Mouse (Mus musculus): ENCODE measurements around the gene Gm17651. TPM values are rescaled to one million over a fixed set of nuclear protein-coding genes. Genes with fewer than 3 reads are reported as not detected.

The Gm17651 gene
- total and polyA plus RNA-seq, 3 experiments, result not detected

- TF ChIP-seq CHD1 (IDR thresholded peaks at IDR 0.05; ENCODE audit: low read depth, low read length), result no peak
- TF ChIP-seq SMC3 (IDR thresholded peaks at IDR 0.05; ENCODE audit: low read depth, low read length), result no peak
- no peak for TF ChIP-seq ETS1 (conservative IDR thresholded peaks at IDR 0.05; ENCODE audit: low read depth, low read length)
- TF ChIP-seq UBTF (IDR thresholded peaks at IDR 0.05; ENCODE audit: low read depth, low read length), result no peak
- no peak for TF ChIP-seq NRF1 (IDR thresholded peaks at IDR 0.05; ENCODE audit: low read depth, low read length)
- no peak for TF ChIP-seq MXI1 (IDR thresholded peaks at IDR 0.05; ENCODE audit: low read depth, low read length)
- dilution Hi-C loops (cut with MboI; ENCODE audit: extremely low pct_ligation_motif_present, extremely low pct_unique_long_range_greater_than_20kb, low sequenced_read_pairs), result no loop called here
Measured at GRCm38 (mm10) chr3:97653781-97654180, 20.7 kb downstream of the Gm17651 start.

GRCm38 (mm10) chr3:97651604-97652003 lies 22.9 kb downstream of the Gm17651 start:
- H3K36me3 ChIP-seq (replicated peaks in 1 of 2; ENCODE audit: control insufficient read depth in 1 of 2, insufficient read depth in 1 of 2, low read length in 1 of 2), result no peaks in the 10 kb centered on the region
- peaks cover 7% of the 10 kb centered on the region for H3K9me3 ChIP-seq (replicated peaks; ENCODE audit: low read length)
- peaks cover 6% of the 10 kb centered on the region for H3K27me3 ChIP-seq (replicated peaks)
- no peak for DNase-seq (ENCODE audit: extremely low read depth)
- dilution Hi-C loops (cut with MboI; ENCODE audit: extremely low pct_ligation_motif_present, extremely low pct_unique_long_range_greater_than_20kb, low sequenced_read_pairs), result no loop called here
- H3K27ac ChIP-seq (ENCODE audit: insufficient read depth, low read depth), result no peak overlapping the region
- TF ChIP-seq RCOR1 (conservative IDR thresholded peaks at IDR 0.05; ENCODE audit: low read depth, low read length), result no peak
- TF ChIP-seq MXI1 (IDR thresholded peaks at IDR 0.05; ENCODE audit: low read depth, low read length), result no peak
- TF ChIP-seq E2F4 (IDR thresholded peaks at IDR 0.05; ENCODE audit: insufficient replicate concordance, low read depth, low read length), result no peak
- no peak for TF ChIP-seq USF2 (conservative IDR thresholded peaks at IDR 0.05; ENCODE audit: low read depth, low read length)
- no peak for TF ChIP-seq JUND (conservative IDR thresholded peaks at IDR 0.05; ENCODE audit: low read depth, low read length)
- TF ChIP-seq TBP (conservative IDR thresholded peaks at IDR 0.05; ENCODE audit: low read depth, low read length), result no peak
- no peak for TF ChIP-seq IRF4 (IDR thresholded peaks at IDR 0.05; ENCODE audit: low read depth, low read length)
- no peak overlapping the region for H3K4me2 ChIP-seq (ENCODE audit: insufficient read depth, low read depth, poor library complexity, severe bottlenecking)
- no peaks in the 10 kb centered on the region for H3K4me1 ChIP-seq (ENCODE audit: control insufficient read depth in 1 of 2, insufficient read depth in 2 of 2)
- no peaks in the 10 kb centered on the region for H3K79me2 ChIP-seq (replicated peaks; ENCODE audit: control insufficient read depth, extremely low read depth, insufficient read depth, poor library complexity, severe bottlenecking)
- H3K4me3 ChIP-seq (replicated peaks in 1 of 3; ENCODE audit: low read depth in 2 of 3, low read length in 2 of 3, poor library complexity in 1 of 3), result no peak overlapping the region
- in situ Hi-C loops (cut with MboI; ENCODE audit: low pct_ligation_motif_present, low pct_unique_long_range_greater_than_20kb, low sequenced_read_pairs), result no loop called here
- no peak overlapping the region for H3K9ac ChIP-seq (ENCODE audit: insufficient read depth, low read depth)

More at GRCm38 (mm10) chr3:97653781-97654180, 20.7 kb downstream of the Gm17651 start:
- Histone ChIP-seq H3K9ac (ENCODE audit: insufficient read depth, low read depth) (no peak overlapping the region), H3K79me2 (replicated peaks; ENCODE audit: control insufficient read depth, extremely low read depth, insufficient read depth, poor library complexity, severe bottlenecking) (no peaks in the 10 kb centered on the region), H3K4me1 (ENCODE audit: control insufficient read depth in 1 of 2, insufficient read depth in 2 of 2) (peaks cover 0 to 8% of the 10 kb centered on the region in 2 experiments; a peak in 2 of 4 replicates), H3K36me3 (replicated peaks in 1 of 2; ENCODE audit: control insufficient read depth in 1 of 2, insufficient read depth in 1 of 2, low read length in 1 of 2) (no peaks in the 10 kb centered on the region), H3K4me3 (replicated peaks in 1 of 3; ENCODE audit: low read depth in 2 of 3, low read length in 2 of 3, poor library complexity in 1 of 3) (no peak overlapping the region), H3K9me3 (replicated peaks; ENCODE audit: low read length) (peaks cover 7% of the 10 kb centered on the region), H3K4me2 (ENCODE audit: insufficient read depth, low read depth, poor library complexity, severe bottlenecking) (no peak overlapping the region), H3K27ac (ENCODE audit: insufficient read depth, low read depth) (no peak overlapping the region), H3K27me3 (replicated peaks) (peaks cover 7% of the 10 kb centered on the region)
- in situ Hi-C loops (cut with MboI; ENCODE audit: low pct_ligation_motif_present, low pct_unique_long_range_greater_than_20kb, low sequenced_read_pairs), result no loop called here
- no peak for DNase-seq (ENCODE audit: extremely low read depth)

- H3K4me2 ChIP-seq (ENCODE audit: insufficient read depth, low read depth, poor library complexity, severe bottlenecking), result no peak overlapping the region
Measured at GRCm38 (mm10) chr3:97649469-97649868, 25.0 kb downstream of the Gm17651 start.

More at GRCm38 (mm10) chr3:97649469-97649868, 25.0 kb downstream of the Gm17651 start:
- Histone ChIP-seq H3K36me3 (replicated peaks in 1 of 2; ENCODE audit: control insufficient read depth in 1 of 2, insufficient read depth in 1 of 2, low read length in 1 of 2) (no peaks in the 10 kb centered on the region), H3K27ac (ENCODE audit: insufficient read depth, low read depth) (no peak overlapping the region), H3K9ac (ENCODE audit: insufficient read depth, low read depth) (no peak overlapping the region), H3K79me2 (replicated peaks; ENCODE audit: control insufficient read depth, extremely low read depth, insufficient read depth, poor library complexity, severe bottlenecking) (no peaks in the 10 kb centered on the region), H3K4me1 (ENCODE audit: control insufficient read depth in 1 of 2, insufficient read depth in 2 of 2) (no peaks in the 10 kb centered on the region), H3K4me3 (replicated peaks in 1 of 3; ENCODE audit: low read depth in 2 of 3, low read length in 2 of 3, poor library complexity in 1 of 3) (no peak overlapping the region), H3K9me3 (replicated peaks; ENCODE audit: low read length) (peaks cover 2% of the 10 kb centered on the region), H3K27me3 (replicated peaks) (peaks cover 4% of the 10 kb centered on the region)
- no peak for DNase-seq (ENCODE audit: extremely low read depth)
- dilution Hi-C loops (cut with MboI; ENCODE audit: extremely low pct_ligation_motif_present, extremely low pct_unique_long_range_greater_than_20kb, low sequenced_read_pairs) (no loop called here), in situ Hi-C loops (cut with MboI; ENCODE audit: low pct_ligation_motif_present, low pct_unique_long_range_greater_than_20kb, low sequenced_read_pairs) (no loop called here)
- no peak for TF ChIP-seq UBTF (IDR thresholded peaks at IDR 0.05; ENCODE audit: low read depth, low read length)
- no peak for TF ChIP-seq MAZ (IDR thresholded peaks at IDR 0.05; ENCODE audit: low read depth, low read length)
- TF ChIP-seq KAT2A (IDR thresholded peaks at IDR 0.05; ENCODE audit: insufficient replicate concordance, low read length), result no peak
- TF ChIP-seq MEF2A (IDR thresholded peaks at IDR 0.05; ENCODE audit: borderline replicate concordance, low read depth, low read length), result no peak
- no peak for TF ChIP-seq MAFK (IDR thresholded peaks at IDR 0.05; ENCODE audit: insufficient replicate concordance, low read length)
- no peak for TF ChIP-seq CTCF (conservative IDR thresholded peaks at IDR 0.05 in 1 of 2, IDR thresholded peaks at IDR 0.05 in 1 of 2; ENCODE audit: low read depth in 2 of 2, low read length in 2 of 2)
- TF ChIP-seq PAX5 (IDR thresholded peaks at IDR 0.05; ENCODE audit: low read length), result no peak
- TF ChIP-seq SIN3A (IDR thresholded peaks at IDR 0.05; ENCODE audit: low read length), result no peak
- no peak for TF ChIP-seq MAX (IDR thresholded peaks at IDR 0.05; ENCODE audit: low read length)
- no peak for TF ChIP-seq JUND (conservative IDR thresholded peaks at IDR 0.05; ENCODE audit: low read depth, low read length)
- TF ChIP-seq USF1 (IDR thresholded peaks at IDR 0.05; ENCODE audit: low read depth, low read length), result no peak
- no peak for TF ChIP-seq SMC3 (IDR thresholded peaks at IDR 0.05; ENCODE audit: low read depth, low read length)

All from CH12.LX (cell line).